Mouse (Mus musculus) liver, embryonic 14.5 days (tissue): ENCODE results near the gene Clip2.

Source experiments
- CTCF ChIP-seq: IDR thresholded peaks from 2 replicates; pipeline ENCODE4 v1.5.1; 2016; ENCODE audit warnings: antibody characterized with exemption, low read depth, control low read depth
- EP300 ChIP-seq: IDR thresholded peaks from 2 replicates; pipeline ENCODE4 v1.6.1; 2016; ENCODE audit warnings: antibody characterized with exemption, low read depth

- TF ChIP-seq CTCF (peak; percentile 80), EP300 (no peak)
Measured at GRCm38 (mm10) chr5:134490465-134490864, 61.8 kb downstream of the Clip2 start.
